Mouse (Mus musculus) liver, postnatal 0 days (tissue): ENCODE measurements around the gene Ate1.

Experiments
- CTCF ChIP-seq: sonication (generic); IDR thresholded peaks from 2 replicates; pipeline ENCODE4 v1.5.1; 2016; ENCODE audit warnings: antibody characterized with exemption, low read depth
- EP300 ChIP-seq: IDR thresholded peaks from 2 replicates; pipeline ENCODE4 v1.6.1; 2016; ENCODE audit warnings: antibody characterized with exemption, low read depth, mild to moderate bottlenecking

DNA sequence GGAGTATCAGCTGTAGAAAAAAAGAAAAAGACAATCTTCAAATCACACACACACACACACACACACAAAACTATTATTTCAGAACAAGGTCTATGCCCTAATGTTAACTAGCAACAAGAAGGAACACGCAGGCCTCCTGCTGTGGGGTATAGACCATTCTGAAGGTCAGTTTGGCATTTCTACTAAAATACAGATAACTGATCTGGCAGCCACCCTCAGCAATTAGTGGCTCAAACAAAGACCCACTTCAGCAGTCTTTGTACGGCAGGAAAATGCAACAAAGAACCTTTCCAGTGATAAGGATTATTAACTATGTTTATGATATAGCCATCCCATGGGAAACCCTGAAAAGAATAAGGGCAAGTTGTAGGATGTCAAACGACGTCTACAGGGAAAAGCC lies 16.9 kb upstream of the Ate1 start:
- TF ChIP-seq CTCF (no peak), EP300 (no peak)
